10 mouse cellular contexts compared by ENCODE assay signal in genomic region chr13:37537793-37538192, GRCm38 (mm10).
A peak's percentile ranks its signal among the peaks of the same experiment; 100 is the strongest.
DNase-seq lines count a peak whose midpoint lies in the region; ATAC-seq and TF ChIP-seq lines count a peak whose summit lies in the region.
"Had no signal": no experiment of that assay in that cellular context is flagged by ENCODE, and none has a peak within 500 bp of the region (broad histone marks: within the 10 kb centered on the region; RNA-seq: fewer than 3 reads in every experiment).

No protein-coding gene starts in this region.

- 0 out of 2 replicates have a peak, but pooled peaks cover 3% of the 10 kb centered on the region for H3K4me1 ChIP-seq in lung, embryonic 14.5 days (ENCODE audit: insufficient read depth)
- H3K4me1 ChIP-seq in lung, adult 2 months (ENCODE audit: control insufficient read depth, insufficient read depth, low read length): peaks cover 12% of the 10 kb centered on the region
- H3K4me1 ChIP-seq in lung, embryonic 16.5 days (replicated peaks; ENCODE audit: control insufficient read depth, insufficient read depth, low read length): peaks cover 5% of the 10 kb centered on the region; the same call in 1 of the 2 replicates
- H3K4me1 ChIP-seq in forebrain, embryonic 13.5 days: no peaks in the 10 kb centered on the region

- no peak for TF ChIP-seq CTCF in lung, embryonic 14.5 days (IDR thresholded peaks at IDR 0.05; ENCODE audit: low read depth)
- no peak for TF ChIP-seq CTCF in lung, adult 2 months (IDR thresholded peaks at IDR 0.05; ENCODE audit: insufficient read depth, low read length)

- H3K4me2 ChIP-seq in lung, embryonic 14.5 days: no peak overlapping the region
- H3K4me2 ChIP-seq in lung, embryonic 16.5 days (ENCODE audit: low read depth, low read length): no peak overlapping the region
- no peak overlapping the region for H3K4me2 ChIP-seq in forebrain, embryonic 13.5 days
- H3K4me2 ChIP-seq: midbrain, embryonic 11.5 days had no signal

- H3K36me3 ChIP-seq in lung, embryonic 14.5 days (ENCODE audit: insufficient read depth): no peaks in the 10 kb centered on the region
- no peaks in the 10 kb centered on the region for H3K36me3 ChIP-seq in lung, embryonic 16.5 days (ENCODE audit: control insufficient read depth, insufficient read depth, low read length)
- no peaks in the 10 kb centered on the region for H3K36me3 ChIP-seq in forebrain, embryonic 13.5 days (ENCODE audit: poor library complexity, severe bottlenecking)

- H3K9me3 ChIP-seq in lung, embryonic 14.5 days (ENCODE audit: low read depth, low read length): no peaks in the 10 kb centered on the region
- no peaks in the 10 kb centered on the region for H3K9me3 ChIP-seq in lung, embryonic 16.5 days (ENCODE audit: control insufficient read depth, low read length)
- no peaks in the 10 kb centered on the region for H3K9me3 ChIP-seq in forebrain, embryonic 13.5 days (replicated peaks)

- ATAC-seq in lung, embryonic 14.5 days (ENCODE audit: insufficient read depth): no peak
- ATAC-seq in lung, embryonic 16.5 days (ENCODE audit: low read depth): peak; percentile 29; the same call in 1 of the 2 replicates
- ATAC-seq in forebrain, embryonic 13.5 days: no peak

- H3K4me3 ChIP-seq in lung, embryonic 14.5 days (ENCODE audit: low read depth, low read length): no peak overlapping the region
- H3K4me3 ChIP-seq in lung, adult 2 months (replicated peaks; ENCODE audit: extremely low read depth, low read depth, low read length): no peak overlapping the region
- no peak overlapping the region for H3K4me3 ChIP-seq in lung, embryonic 16.5 days (ENCODE audit: low read length)
- H3K4me3 ChIP-seq in forebrain, embryonic 13.5 days: no peak overlapping the region
- H3K4me3 ChIP-seq: left cerebral cortex, adult 2 months had no signal

- no peaks in the 10 kb centered on the region for H3K27me3 ChIP-seq in lung, embryonic 14.5 days (ENCODE audit: insufficient read depth, low read length)
- no peaks in the 10 kb centered on the region for H3K27me3 ChIP-seq in lung, embryonic 16.5 days (ENCODE audit: control insufficient read depth, insufficient read depth, low read depth, low read length)
- no peaks in the 10 kb centered on the region; the same call in 1 of the 2 replicates for H3K27me3 ChIP-seq in forebrain, embryonic 13.5 days

- H3K27ac ChIP-seq in lung, embryonic 14.5 days (ENCODE audit: low read depth): 0 out of 2 replicates have a peak overlapping the region, but pooled peaks have one; percentile 9
- peak overlapping the region; percentile 53 for H3K27ac ChIP-seq in lung, embryonic 16.5 days (ENCODE audit: low read length)
- no peak overlapping the region for H3K27ac ChIP-seq in forebrain, embryonic 13.5 days
- H3K27ac ChIP-seq: left cerebral cortex, adult 2 months had no signal

- DNase-seq in lung, embryonic 14.5 days: peak; percentile 38
- no peak for DNase-seq in lung, adult 2 months
- peak; percentile 76 for DNase-seq in induced T-regulatory cell, adult 2 months (ENCODE audit: low read depth)
- peak; percentile 54 for DNase-seq in thymus, postnatal 14 days
- no peak for DNase-seq in kidney, adult 18-20 months
- no peak for DNase-seq in kidney, postnatal 4 days

- TF ChIP-seq POLR2A in lung, adult 2 months (IDR thresholded peaks at IDR 0.05; ENCODE audit: borderline replicate concordance, extremely low read depth, low read depth, low read length): no peak

- no peak overlapping the region for H3K9ac ChIP-seq in lung, embryonic 14.5 days
- no peak overlapping the region for H3K9ac ChIP-seq in lung, embryonic 16.5 days (ENCODE audit: low read length)
- no peak overlapping the region for H3K9ac ChIP-seq in forebrain, embryonic 13.5 days

- WGBS in lung, embryonic 14.5 days: 25% methylated on average over 6 of the region's 6 CpGs
- 16% methylated on average over 6 of the region's 6 CpGs for WGBS in lung, adult 2 months
- WGBS in lung, embryonic 16.5 days: 15% methylated on average over 6 of the region's 6 CpGs
- WGBS in forebrain, embryonic 13.5 days: 85% methylated on average over 6 of the region's 6 CpGs

Comparison
In these comparisons a context has a peak if more than half of its experiments do, and no peak if none do; other contexts are left out.
1. DNase-seq: peak in lung, embryonic 14.5 days (single experiment), induced T-regulatory cell, adult 2 months (single experiment) and thymus, postnatal 14 days (single experiment); none in lung, adult 2 months (single experiment), kidney, adult 18-20 months (single experiment) and kidney, postnatal 4 days (0 of 2).